In the genomic region with DNA sequence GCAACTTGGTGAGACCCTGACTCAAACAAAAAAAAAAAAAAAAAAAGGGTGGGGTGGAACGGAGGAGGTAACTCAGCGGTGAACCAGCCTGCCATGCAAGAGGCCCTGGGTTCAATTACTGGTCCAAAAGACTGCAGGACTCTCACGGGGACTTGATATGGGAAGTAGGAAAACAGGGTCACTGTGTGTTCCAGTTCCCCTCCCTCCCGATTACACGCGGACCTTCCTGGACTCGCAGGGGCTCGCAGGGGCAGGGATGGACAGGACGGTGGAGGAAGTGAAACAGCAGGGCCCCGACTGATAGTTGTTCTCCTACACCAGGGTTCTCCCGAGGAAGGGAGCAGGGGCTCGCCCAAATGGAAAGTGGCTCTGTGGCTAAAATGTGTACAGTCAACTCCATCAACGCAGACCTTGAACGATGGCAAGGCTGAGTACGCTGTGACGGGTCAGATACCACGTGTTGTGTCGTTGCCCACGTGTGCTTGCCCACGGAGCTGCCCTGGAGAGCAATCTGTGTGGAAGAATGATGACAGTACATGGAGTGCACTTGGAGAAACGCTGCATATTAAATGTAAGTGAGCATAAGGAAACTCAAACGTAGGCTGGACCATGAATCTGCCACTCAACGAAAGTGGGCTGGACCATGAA, we compare ENCODE assay signal across 20 mouse cellular contexts. TPM values are rescaled to one million over a fixed set of nuclear protein-coding genes. Genes with fewer than 3 reads are reported as not detected.
DNase-seq lines count a peak whose midpoint lies in the region; ATAC-seq and TF ChIP-seq lines count a peak whose summit lies in the region.
"Had no signal": no experiment of that assay in that cellular context is flagged by ENCODE, and none has a peak within 500 bp of the region (broad histone marks: within the 10 kb centered on the region; RNA-seq: fewer than 3 reads in every experiment).

No protein-coding gene starts in this region.

- H3K9ac ChIP-seq in lung, postnatal 0 days (replicated peaks; ENCODE audit: low read depth): no peak overlapping the region
- H3K9ac ChIP-seq in hindbrain, embryonic 14.5 days: no peak overlapping the region
- H3K9ac ChIP-seq in hindbrain, embryonic 11.5 days (ENCODE audit: low read depth, low read length): no peak overlapping the region
- no peak overlapping the region for H3K9ac ChIP-seq in forebrain, postnatal 0 days
- H3K9ac ChIP-seq: forebrain, embryonic 12.5 days; heart, embryonic 15.5 days; liver, embryonic 14.5 days; stomach, embryonic 15.5 days had no signal

- no peaks in the 10 kb centered on the region for H3K36me3 ChIP-seq in lung, postnatal 0 days (ENCODE audit: insufficient read depth, low read length)
- no peaks in the 10 kb centered on the region for H3K36me3 ChIP-seq in megakaryocyte, embryonic 14.5 days (replicated peaks; ENCODE audit: low read length)
- no peaks in the 10 kb centered on the region for H3K36me3 ChIP-seq in hindbrain, embryonic 14.5 days (replicated peaks; ENCODE audit: control insufficient read depth, insufficient read depth)
- H3K36me3 ChIP-seq in hindbrain, embryonic 11.5 days (ENCODE audit: control insufficient read depth, insufficient read depth, low read length): no peaks in the 10 kb centered on the region
- no peaks in the 10 kb centered on the region for H3K36me3 ChIP-seq in forebrain, postnatal 0 days (ENCODE audit: insufficient read depth)
- H3K36me3 ChIP-seq: forebrain, embryonic 12.5 days; G1E; heart, embryonic 15.5 days; limb, embryonic 10.5 days; stomach, embryonic 15.5 days had no signal

- H3K27ac ChIP-seq in lung, postnatal 0 days (ENCODE audit: low read length): no peak overlapping the region; the same call in 1 of the 2 replicates
- H3K27ac ChIP-seq in bone marrow macrophage, adult 2 months (ENCODE audit: insufficient read depth, low read depth, low read length): peak overlapping the region; percentile 61
- no peak overlapping the region for H3K27ac ChIP-seq in hindbrain, embryonic 14.5 days
- H3K27ac ChIP-seq in hindbrain, embryonic 11.5 days (ENCODE audit: low read depth, low read length): no peak overlapping the region
- H3K27ac ChIP-seq in forebrain, postnatal 0 days (ENCODE audit: low read depth, low read length): no peak overlapping the region
- H3K27ac ChIP-seq: forebrain, embryonic 12.5 days; heart, embryonic 15.5 days; limb, embryonic 10.5 days; liver, embryonic 14.5 days; stomach, embryonic 15.5 days had no signal

- ATAC-seq in lung, postnatal 0 days: 0 out of 2 replicates have a peak, but pooled peaks have one; percentile 24
- ATAC-seq in hindbrain, embryonic 14.5 days (ENCODE audit: low FRiP score): no peak
- ATAC-seq in hindbrain, embryonic 11.5 days (ENCODE audit: low FRiP score): no peak
- no peak for ATAC-seq in forebrain, postnatal 0 days

- WGBS in lung, postnatal 0 days: 83% methylated on average over 23 of the region's 23 CpGs
- 90% methylated on average over 23 of the region's 23 CpGs for WGBS in hindbrain, embryonic 14.5 days
- 91% methylated on average over 23 of the region's 23 CpGs for WGBS in hindbrain, embryonic 11.5 days
- WGBS in forebrain, postnatal 0 days: 88% methylated on average over 23 of the region's 23 CpGs

- no peak for TF ChIP-seq EP300 in lung, postnatal 0 days (IDR thresholded peaks at IDR 0.05)

- no peaks in the 10 kb centered on the region for H3K27me3 ChIP-seq in lung, postnatal 0 days (replicated peaks; ENCODE audit: insufficient read depth, low read length)
- H3K27me3 ChIP-seq in megakaryocyte, embryonic 14.5 days (replicated peaks): peaks cover 74% of the 10 kb centered on the region
- H3K27me3 ChIP-seq in hindbrain, embryonic 14.5 days (ENCODE audit: control insufficient read depth, insufficient read depth, low read length): no peaks in the 10 kb centered on the region
- no peaks in the 10 kb centered on the region for H3K27me3 ChIP-seq in hindbrain, embryonic 11.5 days (ENCODE audit: control insufficient read depth, insufficient read depth, low read length)
- no peaks in the 10 kb centered on the region for H3K27me3 ChIP-seq in forebrain, postnatal 0 days (ENCODE audit: insufficient read depth, low read length)
- H3K27me3 ChIP-seq: forebrain, embryonic 12.5 days; heart, embryonic 15.5 days; stomach, embryonic 15.5 days had no signal

- no peaks in the 10 kb centered on the region for H3K4me1 ChIP-seq in lung, postnatal 0 days (ENCODE audit: insufficient read depth, low read depth, low read length)
- peaks cover 21% of the 10 kb centered on the region for H3K4me1 ChIP-seq in bone marrow macrophage, adult 2 months (ENCODE audit: control insufficient read depth, insufficient read depth, low read length)
- H3K4me1 ChIP-seq in megakaryocyte, embryonic 14.5 days: peaks cover 14% of the 10 kb centered on the region
- H3K4me1 ChIP-seq in hindbrain, embryonic 14.5 days (replicated peaks; ENCODE audit: control insufficient read depth, insufficient read depth, low read length): no peaks in the 10 kb centered on the region
- H3K4me1 ChIP-seq in hindbrain, embryonic 11.5 days (replicated peaks; ENCODE audit: control insufficient read depth, insufficient read depth, low read length): no peaks in the 10 kb centered on the region
- no peaks in the 10 kb centered on the region for H3K4me1 ChIP-seq in forebrain, postnatal 0 days (ENCODE audit: insufficient read depth)
- H3K4me1 ChIP-seq: stomach, embryonic 15.5 days had no signal

- no peak for TF ChIP-seq CTCF in lung, postnatal 0 days (IDR thresholded peaks at IDR 0.05)
- TF ChIP-seq CTCF in bone marrow macrophage, adult 2 months (IDR thresholded peaks at IDR 0.05; ENCODE audit: low read depth, low read length): no peak
- TF ChIP-seq CTCF in forebrain, postnatal 0 days (IDR thresholded peaks at IDR 0.05; ENCODE audit: low read depth): no peak

- DNase-seq in lung, postnatal 0 days (ENCODE audit: low spot score): no peak
- no peak for DNase-seq in lung, postnatal 36 days
- no peak for DNase-seq in hindbrain, embryonic 14.5 days (ENCODE audit: low spot score)
- DNase-seq in hindbrain, embryonic 11.5 days (ENCODE audit: low spot score): no peak
- DNase-seq in forebrain, postnatal 0 days: no peak
- DNase-seq: cerebellum, adult 9-10 months; gastrocnemius, postnatal 14 days; kidney, adult 8-10 months; right cerebral cortex, postnatal 14 days; spleen, adult 18-20 months; thymus, adult 2 months had no signal

- no peak for TF ChIP-seq POLR2A in bone marrow macrophage, adult 2 months (IDR thresholded peaks at IDR 0.05; ENCODE audit: borderline replicate concordance, low read depth, low read length)

- no peaks in the 10 kb centered on the region for H3K9me3 ChIP-seq in lung, postnatal 0 days (ENCODE audit: low read length)
- no peaks in the 10 kb centered on the region for H3K9me3 ChIP-seq in megakaryocyte, embryonic 14.5 days
- H3K9me3 ChIP-seq in hindbrain, embryonic 14.5 days (ENCODE audit: control insufficient read depth, low read length): no peaks in the 10 kb centered on the region
- H3K9me3 ChIP-seq in hindbrain, embryonic 11.5 days (ENCODE audit: control insufficient read depth, low read length): no peaks in the 10 kb centered on the region
- H3K9me3 ChIP-seq in forebrain, postnatal 0 days (ENCODE audit: low read length): no peaks in the 10 kb centered on the region
- H3K9me3 ChIP-seq: forebrain, embryonic 12.5 days; G1E; heart, embryonic 15.5 days; limb, embryonic 10.5 days; stomach, embryonic 15.5 days had no signal

- H3K4me2 ChIP-seq in lung, postnatal 0 days (replicated peaks; ENCODE audit: low read depth, low read length): no peak overlapping the region
- H3K4me2 ChIP-seq in hindbrain, embryonic 14.5 days (replicated peaks): no peak overlapping the region
- no peak overlapping the region for H3K4me2 ChIP-seq in hindbrain, embryonic 11.5 days (replicated peaks; ENCODE audit: low read depth, low read length)
- H3K4me2 ChIP-seq in forebrain, postnatal 0 days (ENCODE audit: low read depth): no peak overlapping the region
- H3K4me2 ChIP-seq: forebrain, embryonic 12.5 days; heart, embryonic 15.5 days; midbrain, embryonic 11.5 days; stomach, embryonic 15.5 days had no signal

- no peak overlapping the region for H3K4me3 ChIP-seq in lung, postnatal 0 days (ENCODE audit: low read depth, low read length)
- peak overlapping the region; percentile 36 for H3K4me3 ChIP-seq in bone marrow macrophage, adult 2 months (ENCODE audit: insufficient read depth, low read length)
- H3K4me3 ChIP-seq in megakaryocyte, embryonic 14.5 days (replicated peaks): peak overlapping the region; percentile 24
- H3K4me3 ChIP-seq in hindbrain, embryonic 14.5 days (replicated peaks; ENCODE audit: low read length): no peak overlapping the region
- no peak overlapping the region for H3K4me3 ChIP-seq in hindbrain, embryonic 11.5 days (ENCODE audit: low read depth, low read length)
- H3K4me3 ChIP-seq in forebrain, postnatal 0 days (ENCODE audit: low read depth, low read length): no peak overlapping the region
- H3K4me3 ChIP-seq: forebrain, embryonic 12.5 days; heart, embryonic 15.5 days; limb, embryonic 10.5 days; stomach, embryonic 15.5 days had no signal

RNA-seq across cellular contexts. Expression of a gene that starts 36.4 kb away (rescaled TPM):
- 40.4 and 43.0 TPM in 2 replicates for polyA plus RNA-seq in lung, postnatal 0 days (2015; fragmentation: Nextera tagmentation; extraction: Ambion mirVana)
- polyA plus RNA-seq in bone marrow macrophage, adult 2 months (2012; ENCODE audit: insufficient read depth, insufficient read length, missing spikeins): 48.3 and 49.2 TPM in 2 replicates
- 32.9 and 41.2 TPM in 2 replicates for polyA plus RNA-seq in megakaryocyte, embryonic 14.5 days (2012; ENCODE audit: insufficient read depth, low replicate concordance)
- 50.4 and 51.1 TPM in 2 replicates for polyA plus RNA-seq in hindbrain, embryonic 14.5 days (2014; fragmentation: Nextera tagmentation; extraction: Ambion mirVana)
- 59.6 and 73.7 TPM in 2 replicates for polyA plus RNA-seq in hindbrain, embryonic 11.5 days (2014; fragmentation: Nextera tagmentation; extraction: Ambion mirVana)
- total RNA-seq in forebrain, postnatal 0 days (2014; rRNA removed): 37.0 and 48.4 TPM in 2 replicates
- polyA plus RNA-seq in forebrain, postnatal 0 days (2015; fragmentation: Nextera tagmentation; extraction: Ambion mirVana): 42.2 and 48.9 TPM in 2 replicates

Comparison
In these comparisons a context has a peak if more than half of its experiments do, and no peak if none do; other contexts are left out.
1. H3K4me3 ChIP-seq: peak in bone marrow macrophage, adult 2 months (single experiment) and megakaryocyte, embryonic 14.5 days (single experiment); none in lung, postnatal 0 days (single experiment), hindbrain, embryonic 14.5 days (single experiment), hindbrain, embryonic 11.5 days (single experiment) and forebrain, postnatal 0 days (single experiment).